Mouse (Mus musculus) heart, postnatal 0 days (tissue): ENCODE measurements around the gene Rundc3a.

Source experiments
- CTCF ChIP-seq: IDR thresholded peaks from 2 replicates; pipeline ENCODE4 v1.5.1; 2016; ENCODE audit warnings: antibody characterized with exemption, control low read depth, low read depth
- EP300 ChIP-seq: IDR thresholded peaks from 2 replicates; pipeline ENCODE4 v1.6.1; 2016; ENCODE audit warnings: antibody characterized with exemption, low read depth

DNA sequence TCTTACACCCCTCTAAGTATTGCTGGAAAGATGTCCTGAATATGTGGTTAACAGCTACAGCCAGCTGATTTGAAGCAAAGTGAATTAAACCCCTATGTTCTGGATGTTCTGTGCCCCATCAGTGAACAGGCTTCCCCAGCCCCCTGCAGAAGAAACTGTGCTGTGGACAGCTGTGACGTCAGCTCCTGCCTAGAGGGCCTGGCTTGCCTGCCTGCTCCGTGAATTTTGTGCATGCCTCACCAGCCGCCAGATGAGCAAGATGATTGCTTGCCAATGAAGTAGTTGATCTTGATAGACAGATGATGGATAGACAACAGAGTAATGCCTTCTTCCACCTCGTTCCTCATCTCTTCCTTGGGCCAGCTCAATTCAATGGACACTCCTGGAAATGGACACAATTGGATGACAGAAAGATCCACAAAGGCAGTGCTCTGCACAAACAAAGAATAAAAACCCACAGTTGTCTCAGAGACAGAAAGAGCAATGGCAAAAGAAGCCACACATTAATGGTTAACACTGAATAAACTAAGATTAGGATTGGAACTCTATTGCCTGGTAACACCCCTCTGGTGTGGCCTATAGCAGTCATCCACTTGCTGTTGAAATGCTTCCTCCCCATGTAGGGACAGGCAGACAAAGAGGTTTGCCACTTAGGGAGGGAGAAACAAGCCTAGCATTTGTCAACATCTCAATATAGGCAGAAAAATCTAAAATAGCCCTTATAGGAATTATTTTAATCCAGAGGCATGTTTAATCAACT lies 11.7 kb upstream of the Rundc3a start:
- TF ChIP-seq EP300: no peak
- TF ChIP-seq CTCF: no peak
